Comparison of ENCODE assay signal across 19 mouse cellular contexts in genomic region chr4:97236945-97237344, GRCm38 (mm10). TPM values are rescaled to one million over a fixed set of nuclear protein-coding genes. Genes with fewer than 3 reads are reported as not detected.
"Had no signal": no experiment of that assay in that cellular context is flagged by ENCODE, and none has a peak within 500 bp of the region (broad histone marks: within the 10 kb centered on the region; RNA-seq: fewer than 3 reads in every experiment).

No protein-coding gene starts in this region.

- DNase-seq: kidney, adult 2 months; kidney, postnatal 14 days; lung, embryonic 14.5 days; thymus, adult 18-20 months; thymus, postnatal 25 days had no signal

- H3K9me3 ChIP-seq: kidney, embryonic 15.5 days; limb, embryonic 10.5 days; liver, embryonic 15.5 days; neural tube, embryonic 12.5 days had no signal

- H3K9ac ChIP-seq: kidney, embryonic 15.5 days; liver, embryonic 15.5 days; lung, embryonic 14.5 days; neural tube, embryonic 12.5 days had no signal

- H3K4me1 ChIP-seq: kidney, embryonic 15.5 days; limb, embryonic 10.5 days; liver, embryonic 15.5 days; neural tube, embryonic 12.5 days had no signal

- H3K36me3 ChIP-seq: kidney, embryonic 15.5 days; limb, embryonic 10.5 days; liver, embryonic 15.5 days; neural tube, embryonic 12.5 days had no signal

- H3K27me3 ChIP-seq: kidney, embryonic 15.5 days; liver, embryonic 15.5 days; neural tube, embryonic 12.5 days had no signal

- H3K27ac ChIP-seq: kidney, embryonic 15.5 days; left cerebral cortex, adult 2 months; limb, embryonic 10.5 days; liver, embryonic 15.5 days; neural tube, embryonic 12.5 days had no signal

- H3K4me3 ChIP-seq: kidney, embryonic 15.5 days; left cerebral cortex, adult 2 months; limb, embryonic 10.5 days; liver, embryonic 15.5 days; neural tube, embryonic 12.5 days had no signal

- H3K4me2 ChIP-seq: kidney, embryonic 15.5 days; liver, embryonic 11.5 days; liver, embryonic 15.5 days; lung, embryonic 14.5 days; neural tube, embryonic 12.5 days had no signal

RNA-seq across cellular contexts. Expression of gene Gm10192, which starts 54.0 kb away (rescaled TPM):
- total RNA-seq: layer of hippocampus, postnatal 25 days; left cerebral cortex, adult 2 months; left cerebral cortex, postnatal 14 days; megakaryocyte progenitor cell, adult 5-6 weeks; monocyte, adult 5-6 weeks; neutrophil, adult 5-6 weeks had no signal
- polyA plus RNA-seq: kidney, adult 2 months; kidney, embryonic 15.5 days; limb, embryonic 10.5 days; limb, embryonic 14.5 days; liver, embryonic 11.5 days; liver, embryonic 15.5 days; lung, embryonic 14.5 days; midbrain, embryonic 14.5 days; neural tube, embryonic 12.5 days; urinary bladder, adult 2 months had no signal
